In the genomic region with DNA sequence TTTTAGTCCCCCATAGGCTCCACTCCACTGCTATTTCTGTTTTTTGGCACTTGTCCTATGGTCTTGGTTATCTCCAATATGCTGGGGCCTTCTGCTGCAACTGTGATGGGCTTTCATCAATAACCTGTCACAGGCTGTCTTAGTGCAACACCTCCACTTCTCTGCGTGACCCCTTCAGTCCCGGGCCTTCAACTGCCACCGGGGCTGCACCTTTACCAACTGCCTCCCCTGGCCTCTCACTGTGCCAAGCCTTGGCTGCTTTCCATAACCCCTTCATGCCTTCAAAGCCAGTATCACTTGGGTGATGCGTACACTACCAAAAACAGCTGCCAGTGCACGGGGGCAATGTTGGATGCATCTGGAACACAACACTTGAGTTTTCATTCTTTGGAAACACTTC, we compare ENCODE assay signal across 17 mouse cellular contexts.
"Had no signal": no experiment of that assay in that cellular context is flagged by ENCODE, and none has a peak within 500 bp of the region (broad histone marks: within the 10 kb centered on the region; RNA-seq: fewer than 3 reads in every experiment).

No protein-coding gene starts in this region.

- H3K9ac ChIP-seq: limb, embryonic 12.5 days; limb, embryonic 15.5 days; liver, embryonic 14.5 days; liver, postnatal 0 days; lung, embryonic 14.5 days had no signal

- H3K4me3 ChIP-seq: layer of hippocampus, adult 2 months; left cerebral cortex, adult 2 months; limb, embryonic 12.5 days; limb, embryonic 15.5 days had no signal

- H3K9me3 ChIP-seq: limb, embryonic 12.5 days; limb, embryonic 15.5 days had no signal

- H3K4me1 ChIP-seq: limb, embryonic 15.5 days had no signal

- H3K36me3 ChIP-seq: limb, embryonic 12.5 days; limb, embryonic 15.5 days had no signal

- H3K27me3 ChIP-seq: limb, embryonic 12.5 days; limb, embryonic 15.5 days had no signal

- ATAC-seq: liver, postnatal 0 days; lung, postnatal 0 days had no signal

- H3K27ac ChIP-seq: kidney, postnatal 0 days; layer of hippocampus, adult 2 months; left cerebral cortex, adult 2 months; limb, embryonic 12.5 days; limb, embryonic 15.5 days; liver, embryonic 14.5 days had no signal

- H3K4me2 ChIP-seq: limb, embryonic 12.5 days; limb, embryonic 15.5 days; liver, embryonic 11.5 days; lung, embryonic 14.5 days; midbrain, embryonic 11.5 days had no signal

- DNase-seq: kidney, postnatal 25 days; layer of hippocampus, adult 9-11 months; liver, postnatal 0 days; lung, embryonic 14.5 days; lung, postnatal 4 days; midbrain, embryonic 14.5 days; thymus, adult 18-20 months; thymus, postnatal 36 days had no signal
